Mouse (Mus musculus) kidney, adult 2 months (tissue): ENCODE measurements around the gene Syne4.

Experiments
- CTCF ChIP-seq: fragments of 200-500 bp; conservative IDR thresholded peaks from 2 replicates; pipeline ENCODE4 v1.5.1; 2011; ENCODE audit warnings: low read depth, mild to moderate bottlenecking, control low read depth, low read length, moderate library complexity, mixed read lengths; ENCODE audit not compliant: insufficient read depth, insufficient read length
- POLR2A ChIP-seq: fragments of 200-500 bp; IDR thresholded peaks from one replicate; pipeline ENCODE4 v1.6.1; 2011; ENCODE audit warnings: low read depth, low read length, control low read depth

DNA sequence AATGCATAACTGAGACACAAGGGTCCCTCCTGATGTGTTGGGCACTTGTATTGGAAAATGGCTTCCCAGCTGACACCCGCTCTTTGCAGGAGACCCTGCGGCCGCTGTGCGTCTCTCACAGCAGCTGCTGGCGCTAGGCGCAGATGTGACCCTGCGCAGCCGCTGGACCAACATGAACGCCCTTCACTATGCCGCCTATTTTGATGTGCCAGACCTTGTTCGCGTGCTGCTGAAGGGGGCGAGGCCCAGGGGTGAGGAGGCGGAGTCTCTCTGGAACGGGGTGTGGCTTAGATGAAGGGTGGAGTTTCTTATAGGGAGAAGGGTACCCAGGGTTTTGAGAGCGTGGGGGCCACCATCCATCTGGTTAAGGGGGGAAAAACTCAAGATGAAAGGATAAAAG lies 17.3 kb upstream of the Syne4 start:
- TF ChIP-seq POLR2A: no peak
- no peak for TF ChIP-seq CTCF
